Mouse (Mus musculus): ENCODE data around the gene Ccdc50.

The Ccdc50 gene

GRCm38 (mm10) chr16:27395251-27396037 is 6.8 kb downstream of the Ccdc50 start:
- DNase-seq (ENCODE audit: low spot score in 2 of 2) = no peak

- no peak for DNase-seq (ENCODE audit: low spot score in 2 of 2)
These were observed 8.3 kb downstream of the Ccdc50 start for GRCm38 (mm10) chr16:27396951-27397350.

DNA sequence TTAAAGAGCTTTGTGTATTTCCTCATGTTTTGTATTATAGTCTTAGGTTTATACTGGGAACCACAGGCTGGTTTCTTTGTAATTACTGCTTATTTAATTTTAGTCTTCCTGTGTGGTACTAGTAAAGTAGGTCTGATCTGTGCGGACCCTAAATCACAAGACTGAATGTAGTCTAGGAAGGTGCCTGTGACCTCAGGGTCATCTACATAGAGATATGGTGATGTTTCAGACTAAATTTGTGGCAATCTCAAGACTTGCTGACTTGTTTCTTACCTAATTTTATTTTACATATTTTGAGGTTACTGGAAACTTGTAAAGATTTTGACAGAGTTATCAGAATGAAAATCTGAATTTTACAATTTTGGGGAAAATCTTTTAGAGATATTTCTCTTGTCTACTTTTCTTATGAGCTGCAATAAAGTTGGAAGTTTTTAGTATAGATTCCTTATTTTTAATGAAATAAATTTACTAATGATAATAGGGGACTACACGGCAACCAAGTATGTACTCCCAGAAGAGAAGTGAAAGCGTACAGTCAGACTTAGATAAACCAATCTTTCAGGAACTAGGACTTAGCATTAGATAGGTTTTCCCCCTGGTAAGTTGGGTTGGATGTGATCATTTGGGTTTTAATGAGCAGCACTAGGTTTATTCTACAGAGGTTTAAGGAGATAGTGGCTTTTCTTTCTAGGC is 10.5 kb downstream of the Ccdc50 start:
- no peak for DNase-seq (ENCODE audit: low spot score in 2 of 2)

- no peak for DNase-seq (ENCODE audit: low spot score in 2 of 2)
These were observed 11.1 kb downstream of the Ccdc50 start for GRCm38 (mm10) chr16:27399719-27400253.

GRCm38 (mm10) chr16:27401579-27401978 is 12.9 kb downstream of the Ccdc50 start:
- DNase-seq (ENCODE audit: low spot score in 2 of 2) = no peak

GRCm38 (mm10) chr16:27404107-27404506 is 15.4 kb downstream of the Ccdc50 start:
- no peak for DNase-seq (ENCODE audit: low spot score in 2 of 2)

- DNase-seq (ENCODE audit: low spot score in 2 of 2) = no peak
These were observed 28.4 kb downstream of the Ccdc50 start for GRCm38 (mm10) chr16:27416937-27417584.

DNA sequence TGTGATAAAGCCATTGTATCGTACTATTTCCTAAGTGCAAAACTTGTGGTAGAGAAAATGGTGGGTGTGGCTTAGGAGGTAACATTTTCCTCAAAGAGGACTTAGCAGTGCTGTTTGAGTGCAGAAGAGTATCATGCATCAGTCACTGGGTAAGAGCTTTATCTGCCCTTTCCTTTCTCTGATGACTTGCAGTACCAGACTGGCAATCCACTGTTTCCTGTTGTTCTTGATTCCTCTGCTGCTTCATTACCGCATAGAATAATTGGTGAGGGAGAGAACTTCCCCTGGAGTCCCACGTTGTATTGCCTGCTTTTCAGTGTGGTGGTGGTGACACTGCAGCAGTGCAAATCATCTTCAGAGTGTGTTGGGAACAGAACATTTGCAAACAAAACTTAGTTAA is 29.0 kb downstream of the Ccdc50 start:
- no peak for DNase-seq (ENCODE audit: low spot score in 2 of 2)

DNA sequence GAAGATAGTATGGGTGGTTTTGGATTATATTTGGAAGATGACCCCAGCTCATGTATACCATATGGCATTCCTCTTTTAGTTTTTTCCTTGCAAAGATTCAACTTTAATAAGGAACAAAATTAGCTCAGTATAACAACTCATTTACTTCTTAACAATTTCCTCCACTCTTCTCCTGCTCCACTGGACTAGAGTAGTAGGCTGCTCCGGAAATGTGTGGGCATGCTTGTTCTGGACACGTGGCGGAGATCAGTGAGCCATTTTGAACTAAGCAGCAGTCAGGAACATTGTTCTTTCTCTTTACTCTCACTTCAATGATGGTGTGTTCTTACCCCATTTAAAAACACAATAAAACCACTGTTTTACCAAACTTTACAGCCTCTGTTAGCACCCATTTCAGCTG is 32.3 kb downstream of the Ccdc50 start:
- DNase-seq (ENCODE audit: low spot score in 2 of 2) = peak; percentile 9 to 47

DNA sequence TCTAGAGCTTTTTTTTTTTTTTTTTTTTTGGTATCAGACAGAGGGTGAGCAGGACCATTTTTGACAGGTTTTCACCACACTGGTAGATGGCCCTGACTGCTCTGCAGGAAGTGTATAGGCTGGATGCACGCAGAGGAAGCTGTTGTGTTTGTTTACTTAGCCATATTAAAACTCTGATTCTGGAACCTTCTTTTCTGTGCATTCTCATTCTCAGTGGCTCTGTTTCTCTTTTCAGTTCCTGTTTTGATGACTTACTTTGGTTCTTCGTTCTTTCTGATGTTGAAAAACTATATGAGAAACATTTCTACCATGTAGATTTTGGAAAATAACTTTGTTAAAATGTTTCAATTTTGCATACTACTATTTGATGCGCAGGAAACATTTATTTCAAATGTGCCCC is 46.4 kb downstream of the Ccdc50 start:
- no peak for DNase-seq (ENCODE audit: low spot score in 2 of 2)

- DNase-seq (ENCODE audit: low spot score in 2 of 2) = no peak
These were observed 55.3 kb downstream of the Ccdc50 start for GRCm38 (mm10) chr16:27443941-27444340.

- no peak for DNase-seq (ENCODE audit: low spot score in 2 of 2)
These were observed 60.7 kb downstream of the Ccdc50 start for GRCm38 (mm10) chr16:27449360-27449759.

GRCm38 (mm10) chr16:27450655-27451054 is 62.0 kb downstream of the Ccdc50 start:
- no peak for DNase-seq (ENCODE audit: low spot score in 2 of 2)

DNA sequence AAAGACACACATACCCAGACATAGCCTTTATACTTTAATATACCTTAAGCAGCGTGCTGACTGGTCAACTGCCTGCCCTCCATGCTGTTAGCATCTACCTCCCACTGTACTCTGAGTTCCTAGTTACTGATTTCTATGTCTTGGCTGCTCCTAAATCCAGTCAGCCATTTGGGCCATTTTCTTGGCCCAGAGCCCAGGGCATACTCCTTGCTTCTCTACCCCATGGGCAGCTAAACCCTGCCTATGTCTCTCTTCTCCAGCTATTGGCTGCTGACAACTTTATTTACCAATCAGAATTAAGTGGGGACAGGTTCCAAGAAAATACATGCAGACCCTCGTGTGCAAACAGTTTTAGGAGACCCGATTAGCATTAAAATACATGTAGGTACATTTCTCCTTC is 64.7 kb downstream of the Ccdc50 start:
- no peak for DNase-seq (ENCODE audit: low spot score in 2 of 2)

DNA sequence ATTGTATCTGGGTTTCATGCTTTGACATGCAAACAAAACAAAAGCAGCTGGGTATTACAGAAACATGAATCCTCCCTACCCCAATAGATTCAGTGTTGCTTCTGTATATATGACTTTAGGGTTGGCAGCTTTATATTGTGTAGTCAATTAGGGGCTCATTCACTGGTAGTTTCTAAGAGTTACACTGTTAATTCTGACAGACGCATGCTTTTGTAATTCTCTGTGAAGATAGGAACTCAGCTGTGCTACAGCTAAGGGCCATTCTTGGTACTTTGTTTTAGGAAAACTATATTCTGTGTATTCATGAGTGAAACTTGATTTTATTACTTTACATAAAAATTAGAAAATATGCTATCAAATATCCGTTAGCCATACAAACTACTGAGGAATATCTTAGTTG is 65.2 kb downstream of the Ccdc50 start:
- DNase-seq (ENCODE audit: low spot score in 2 of 2) = no peak

GRCm38 (mm10) chr16:27457273-27457672 is 68.6 kb downstream of the Ccdc50 start:
- DNase-seq (ENCODE audit: low spot score in 2 of 2) = peak; percentile 26 to 54

DNA sequence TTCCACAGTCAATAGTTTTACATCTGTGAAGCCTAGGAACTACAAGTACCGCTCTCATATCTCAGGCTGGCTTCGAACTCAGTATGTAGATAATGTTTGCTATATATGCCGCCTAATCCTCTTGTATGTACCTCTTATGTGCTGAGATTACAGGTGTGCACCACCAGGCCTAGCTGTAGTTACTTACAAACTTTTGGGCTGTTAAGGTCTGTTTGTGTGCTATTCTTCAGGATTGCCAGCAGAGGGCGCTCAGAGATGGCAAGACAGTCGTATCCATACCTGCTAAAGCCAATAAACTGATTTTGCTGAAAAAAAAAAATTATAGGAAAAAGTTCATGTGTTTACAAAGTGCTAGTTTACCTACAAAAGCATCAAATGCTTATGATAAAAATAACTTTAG is 80.1 kb downstream of the Ccdc50 start:
- DNase-seq (ENCODE audit: low spot score in 2 of 2) = no peak

GRCm38 (mm10) chr16:27471389-27471788 is 82.7 kb downstream of the Ccdc50 start:
- no peak for DNase-seq (ENCODE audit: low spot score in 2 of 2)

DNA sequence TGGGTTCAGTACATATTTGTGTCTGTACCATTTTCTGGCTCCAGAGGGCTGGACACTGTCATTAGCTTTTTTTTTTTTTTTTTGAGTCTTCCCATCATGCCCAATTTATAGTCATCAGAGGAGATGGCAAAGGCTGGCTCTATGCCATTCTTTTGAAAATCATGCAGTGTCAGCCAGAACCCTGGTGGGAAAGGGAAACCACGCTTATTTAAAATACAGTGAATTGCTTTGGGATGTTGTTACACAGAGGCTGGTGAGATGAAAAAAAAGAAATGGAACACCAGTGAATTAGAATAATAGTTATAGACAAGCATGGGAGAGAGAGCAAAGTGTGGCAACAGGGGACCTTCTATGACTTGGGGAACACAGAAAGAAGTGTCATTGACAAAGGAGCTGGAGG is 95.2 kb downstream of the Ccdc50 start:
- DNase-seq (ENCODE audit: low spot score in 2 of 2) = no peak

Measured in right cerebral cortex, postnatal 36 days (tissue).